Mouse (Mus musculus): ENCODE data around the gene Mettl14. TPM values are rescaled to one million over a fixed set of nuclear protein-coding genes. Genes with fewer than 3 reads are reported as not detected.
A peak's percentile ranks its signal among the peaks of the same experiment; 100 is the strongest.

Gene Mettl14
- polyA plus RNA-seq, 1 experiment from 2014 or later, result 30.7 TPM

DNA sequence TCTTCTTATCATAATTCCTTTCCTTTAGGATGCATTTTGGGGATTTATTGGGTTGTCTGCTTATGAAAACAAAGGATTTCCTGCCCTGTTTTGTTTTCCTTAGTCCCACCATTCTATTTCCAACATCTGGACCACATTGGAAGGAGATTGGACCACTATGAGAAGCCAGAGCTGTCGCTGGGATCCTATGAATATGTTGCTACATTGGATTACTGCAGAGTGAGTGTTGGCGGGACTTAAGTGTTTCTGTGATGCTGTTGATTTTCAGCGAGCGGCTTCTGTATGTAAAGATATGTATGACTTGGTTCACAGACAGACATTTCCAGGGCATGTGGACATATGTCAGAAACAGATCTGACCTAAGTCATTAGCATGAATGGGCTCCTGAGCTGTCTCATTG, 55.7 kb downstream of the Mettl14 start:
- H3K4me3 ChIP-seq (ENCODE audit: low read length), result no peak overlapping the region
- peaks cover 27% of the 10 kb centered on the region; the same call in 1 of the 2 replicates for H3K4me1 ChIP-seq (ENCODE audit: insufficient read depth, low read length)
- H3K27ac ChIP-seq (ENCODE audit: low read length), result peak overlapping the region; percentile 64
- ATAC-seq (ENCODE audit: low FRiP score, low TSS enrichment), result peak; percentile 40; the same call in 1 of the 2 replicates
- 0 out of 2 replicates have a peak, but pooled peaks cover 5% of the 10 kb centered on the region for H3K36me3 ChIP-seq (ENCODE audit: insufficient read depth, low read length)
- no peaks in the 10 kb centered on the region for H3K9me3 ChIP-seq (ENCODE audit: low read length)
- 67% methylated on average over 4 of the region's 4 CpGs for WGBS
- no peaks in the 10 kb centered on the region for H3K27me3 ChIP-seq (ENCODE audit: insufficient read depth, low read length)
- no peak overlapping the region for H3K9ac ChIP-seq (replicated peaks; ENCODE audit: low read length)
- H3K4me2 ChIP-seq (replicated peaks; ENCODE audit: low read depth, low read length), result no peak overlapping the region

DNA sequence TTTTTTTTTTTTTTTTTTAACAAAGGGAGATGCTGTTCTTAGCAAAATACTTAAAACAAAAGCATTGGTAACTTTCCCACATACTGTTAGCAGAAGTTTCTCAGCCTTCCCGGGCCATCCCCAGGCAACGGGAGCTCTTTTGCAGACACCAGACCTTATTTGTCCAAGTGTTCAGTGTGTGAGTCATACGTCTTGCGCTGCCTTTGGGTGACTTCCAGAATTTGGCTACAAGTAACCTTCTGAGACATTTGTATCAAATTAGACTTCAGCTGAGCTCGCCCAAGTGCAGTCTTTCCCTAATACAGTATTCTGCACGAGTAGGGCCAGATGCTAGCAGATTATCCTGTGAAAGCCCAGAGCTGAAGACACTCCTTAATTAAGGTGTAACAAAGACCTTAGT, 56.7 kb downstream of the Mettl14 start:
- Histone ChIP-seq H3K36me3 (ENCODE audit: insufficient read depth, low read length) (0 out of 2 replicates have a peak, but pooled peaks cover 5% of the 10 kb centered on the region), H3K27ac (ENCODE audit: low read length) (peak overlapping the region; percentile 68; the same call in 1 of the 2 replicates), H3K4me1 (ENCODE audit: insufficient read depth, low read length) (peaks cover 21% of the 10 kb centered on the region; the same call in 1 of the 2 replicates), H3K9ac (replicated peaks; ENCODE audit: low read length) (no peak overlapping the region), H3K4me2 (replicated peaks; ENCODE audit: low read depth, low read length) (no peak overlapping the region), H3K9me3 (ENCODE audit: low read length) (no peaks in the 10 kb centered on the region), H3K27me3 (ENCODE audit: insufficient read depth, low read length) (no peaks in the 10 kb centered on the region), H3K4me3 (ENCODE audit: low read length) (no peak overlapping the region)
- WGBS, result 66% methylated on average over 6 of the region's 6 CpGs
- ATAC-seq (ENCODE audit: low FRiP score, low TSS enrichment), result no peak

DNA sequence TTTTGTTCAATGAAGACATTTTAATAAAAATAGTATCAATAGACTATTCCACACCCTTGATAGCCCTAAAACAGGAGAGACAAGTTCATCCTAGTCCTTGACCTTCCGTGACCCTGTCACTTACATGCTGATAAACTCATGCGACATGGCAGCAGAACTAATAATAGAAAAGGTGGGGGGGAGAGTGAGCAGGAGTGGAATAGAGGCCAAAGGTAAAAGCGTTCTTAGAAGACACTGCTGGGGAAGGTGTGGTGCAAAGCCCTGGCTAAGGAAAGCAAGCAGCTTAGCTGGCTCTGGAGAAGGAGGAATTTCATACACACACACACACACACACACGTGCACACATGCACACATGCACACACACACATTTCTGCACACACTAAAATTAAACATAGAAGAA, 61.6 kb downstream of the Mettl14 start:
- Histone ChIP-seq H3K4me2 (replicated peaks; ENCODE audit: low read depth, low read length) (no peak overlapping the region), H3K4me1 (ENCODE audit: insufficient read depth, low read length) (0 out of 2 replicates have a peak, but pooled peaks cover 9% of the 10 kb centered on the region), H3K27me3 (ENCODE audit: insufficient read depth, low read length) (no peaks in the 10 kb centered on the region), H3K36me3 (ENCODE audit: insufficient read depth, low read length) (0 out of 2 replicates have a peak, but pooled peaks cover 3% of the 10 kb centered on the region), H3K27ac (ENCODE audit: low read length) (peak overlapping the region; percentile 80; the same call in 1 of the 2 replicates), H3K4me3 (ENCODE audit: low read length) (no peak overlapping the region), H3K9me3 (ENCODE audit: low read length) (no peaks in the 10 kb centered on the region), H3K9ac (replicated peaks; ENCODE audit: low read length) (no peak overlapping the region)
- 72% methylated on average over 4 of the region's 4 CpGs for WGBS
- ATAC-seq (ENCODE audit: low FRiP score, low TSS enrichment), result no peak

DNA sequence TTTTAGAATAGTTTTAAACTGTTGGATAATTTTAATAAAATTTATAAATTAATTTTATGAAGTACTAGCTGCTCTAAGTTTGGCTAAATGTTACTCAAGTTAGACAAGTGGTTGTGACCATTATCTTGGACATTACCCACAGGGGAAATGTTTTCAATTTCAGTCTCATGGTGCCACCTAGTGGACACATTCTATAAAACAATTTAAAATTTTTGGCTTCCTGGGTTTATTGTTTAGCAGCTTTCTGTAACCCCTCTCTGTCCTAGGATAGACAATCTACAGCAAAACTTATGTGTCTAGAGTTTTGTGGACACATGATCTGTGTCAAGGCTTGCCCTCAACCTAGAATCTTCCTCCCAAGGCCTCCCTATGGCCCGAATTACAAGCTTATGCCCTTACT, 63.8 kb downstream of the Mettl14 start:
- no peak overlapping the region for H3K4me3 ChIP-seq (ENCODE audit: low read length)
- H3K9me3 ChIP-seq (ENCODE audit: low read length), result no peaks in the 10 kb centered on the region
- no peak overlapping the region for H3K9ac ChIP-seq (replicated peaks; ENCODE audit: low read length)
- H3K36me3 ChIP-seq (ENCODE audit: insufficient read depth, low read length), result 0 out of 2 replicates have a peak, but pooled peaks cover 6% of the 10 kb centered on the region
- H3K4me2 ChIP-seq (replicated peaks; ENCODE audit: low read depth, low read length), result no peak overlapping the region
- H3K27me3 ChIP-seq (ENCODE audit: insufficient read depth, low read length), result no peaks in the 10 kb centered on the region
- H3K27ac ChIP-seq (ENCODE audit: low read length), result no peak overlapping the region
- 26% methylated on average over 1 of the region's 1 CpGs for WGBS
- H3K4me1 ChIP-seq (ENCODE audit: insufficient read depth, low read length), result 0 out of 2 replicates have a peak, but pooled peaks cover 9% of the 10 kb centered on the region
- ATAC-seq (ENCODE audit: low FRiP score, low TSS enrichment), result no peak; the same call in 1 of the 2 replicates

DNA sequence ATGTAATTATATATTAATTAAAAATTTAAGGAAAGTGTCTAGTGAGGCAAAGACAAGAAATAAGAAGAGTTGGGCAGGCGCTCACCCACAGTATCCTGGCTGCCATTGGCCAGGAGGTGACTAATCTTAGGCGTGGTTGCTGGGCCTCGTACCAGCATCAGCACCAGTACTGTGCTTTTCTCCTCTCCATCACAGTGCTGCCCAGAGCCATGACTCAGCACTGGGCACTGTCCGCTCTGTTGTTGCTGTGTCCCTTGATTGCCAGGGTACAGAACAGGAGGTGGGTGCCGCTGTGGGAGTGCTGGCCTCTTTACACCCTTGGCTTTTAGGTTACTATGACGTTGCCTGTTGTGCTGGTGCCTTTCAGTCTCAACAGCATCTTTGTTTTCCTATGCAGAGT, 64.3 kb downstream of the Mettl14 start:
- WGBS, result 82% methylated on average over 6 of the region's 6 CpGs
- no peaks in the 10 kb centered on the region for H3K27me3 ChIP-seq (ENCODE audit: insufficient read depth, low read length)
- H3K4me2 ChIP-seq (replicated peaks; ENCODE audit: low read depth, low read length), result no peak overlapping the region
- no peak overlapping the region; the same call in 1 of the 2 replicates for H3K27ac ChIP-seq (ENCODE audit: low read length)
- 0 out of 2 replicates have a peak, but pooled peaks cover 6% of the 10 kb centered on the region for H3K36me3 ChIP-seq (ENCODE audit: insufficient read depth, low read length)
- H3K4me1 ChIP-seq (ENCODE audit: insufficient read depth, low read length), result 0 out of 2 replicates have a peak, but pooled peaks cover 9% of the 10 kb centered on the region
- H3K9ac ChIP-seq (replicated peaks; ENCODE audit: low read length), result no peak overlapping the region
- peak; percentile 40 for ATAC-seq (ENCODE audit: low FRiP score, low TSS enrichment)
- H3K4me3 ChIP-seq (ENCODE audit: low read length), result no peak overlapping the region
- H3K9me3 ChIP-seq (ENCODE audit: low read length), result no peaks in the 10 kb centered on the region

DNA sequence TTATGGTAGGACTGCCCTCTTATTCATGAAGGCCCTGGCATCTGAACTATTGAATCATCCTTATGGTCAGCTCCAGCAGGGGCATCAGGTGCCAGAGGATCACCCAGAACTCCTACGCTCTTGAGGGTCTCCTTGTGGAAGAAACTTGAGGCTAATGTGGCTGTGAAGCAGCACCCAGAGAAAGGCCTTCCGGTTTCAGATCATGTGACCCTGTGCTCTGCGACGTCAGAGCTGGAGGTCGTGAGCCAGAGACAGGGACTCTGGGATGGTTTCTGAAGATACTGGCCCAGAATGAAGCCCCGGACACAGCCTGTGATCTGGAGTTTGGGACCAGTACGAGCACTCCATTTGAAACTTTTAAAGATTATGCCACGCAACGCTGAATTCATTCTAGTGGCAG, 65.6 kb downstream of the Mettl14 start:
- Histone ChIP-seq H3K27ac (ENCODE audit: low read length) (no peak overlapping the region), H3K4me3 (ENCODE audit: low read length) (no peak overlapping the region), H3K4me2 (replicated peaks; ENCODE audit: low read depth, low read length) (no peak overlapping the region), H3K27me3 (ENCODE audit: insufficient read depth, low read length) (no peaks in the 10 kb centered on the region), H3K36me3 (ENCODE audit: insufficient read depth, low read length) (0 out of 2 replicates have a peak, but pooled peaks cover 6% of the 10 kb centered on the region), H3K4me1 (ENCODE audit: insufficient read depth, low read length) (0 out of 2 replicates have a peak, but pooled peaks cover 3% of the 10 kb centered on the region), H3K9me3 (ENCODE audit: low read length) (no peaks in the 10 kb centered on the region), H3K9ac (replicated peaks; ENCODE audit: low read length) (no peak overlapping the region)
- ATAC-seq (ENCODE audit: low FRiP score, low TSS enrichment), result no peak
- 77% methylated on average over 9 of the region's 9 CpGs for WGBS

Other genes with a start within 250 kb of the Mettl14 start
- 9.5 and 9.9 TPM in 2 replicates for gene Synpo2, start 150.0 kb downstream of the Mettl14 start, polyA plus RNA-seq (2015; fragmentation: Nextera tagmentation; extraction: Ambion mirVana)
- gene Sec24d, start 118.7 kb downstream of the Mettl14 start, polyA plus RNA-seq (2015; fragmentation: Nextera tagmentation; extraction: Ambion mirVana), result 70.1 and 75.4 TPM in 2 replicates
- gene Prss12, start 60.8 kb upstream of the Mettl14 start, polyA plus RNA-seq (2015; fragmentation: Nextera tagmentation; extraction: Ambion mirVana), result 8.9 and 9.4 TPM in 2 replicates